Comparison of ENCODE assay signal across 10 mouse cellular contexts in the genomic region with DNA sequence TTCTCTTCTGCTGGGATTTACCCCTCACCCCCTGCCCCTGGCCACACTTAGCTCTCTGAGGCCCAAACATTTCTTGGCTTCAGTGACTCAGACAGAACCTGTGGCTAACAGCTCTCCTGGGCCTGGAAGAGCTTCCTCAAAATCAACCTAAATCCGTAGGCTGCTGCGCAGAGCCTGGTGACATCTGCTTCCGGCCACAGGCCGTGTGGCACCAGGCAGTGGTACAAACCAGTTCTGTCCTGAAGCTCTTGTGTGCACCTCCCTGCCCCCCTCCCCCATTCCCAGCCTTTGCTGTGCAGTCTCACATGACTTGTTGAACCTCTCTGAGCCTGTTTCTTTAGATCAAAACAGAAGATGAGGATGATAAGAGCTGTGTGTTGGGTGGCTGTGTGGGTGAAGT. TPM values are rescaled to one million over a fixed set of nuclear protein-coding genes. Genes with fewer than 3 reads are reported as not detected.
A peak's percentile ranks its signal among the peaks of the same experiment; 100 is the strongest.
DNase-seq lines count a peak whose midpoint lies in the region; ATAC-seq and TF ChIP-seq lines count a peak whose summit lies in the region.
"Had no signal": no experiment of that assay in that cellular context is flagged by ENCODE, and none has a peak within 500 bp of the region (broad histone marks: within the 10 kb centered on the region; RNA-seq: fewer than 3 reads in every experiment).

No protein-coding gene starts in this region.

- no peak overlapping the region for H3K27ac ChIP-seq in heart, embryonic 12.5 days (ENCODE audit: poor library complexity, severe bottlenecking)
- H3K27ac ChIP-seq in liver, embryonic 12.5 days = peak overlapping the region; percentile 73
- H3K27ac ChIP-seq in spleen, adult 2 months (ENCODE audit: insufficient read depth, low read length) = peak overlapping the region; percentile 96

- no peaks in the 10 kb centered on the region for H3K9me3 ChIP-seq in heart, embryonic 12.5 days (replicated peaks)
- H3K9me3 ChIP-seq in liver, embryonic 12.5 days (replicated peaks) = no peaks in the 10 kb centered on the region

- TF ChIP-seq CTCF in spleen, adult 2 months (IDR thresholded peaks at IDR 0.05; ENCODE audit: extremely low read depth, insufficient read depth, insufficient read length, insufficient replicate concordance) = no peak

- H3K36me3 ChIP-seq in heart, embryonic 12.5 days = no peaks in the 10 kb centered on the region
- H3K36me3 ChIP-seq in liver, embryonic 12.5 days = no peaks in the 10 kb centered on the region
- H3K36me3 ChIP-seq in spleen, adult 2 months (ENCODE audit: control insufficient read depth, insufficient read depth, low read length) = peaks cover 6% of the 10 kb centered on the region; the same call in 1 of the 2 replicates

- no peak overlapping the region for H3K4me2 ChIP-seq in heart, embryonic 12.5 days
- H3K4me2 ChIP-seq in liver, embryonic 12.5 days = peak overlapping the region; percentile 39

- no peaks in the 10 kb centered on the region for H3K27me3 ChIP-seq in heart, embryonic 12.5 days (replicated peaks)
- H3K27me3 ChIP-seq in liver, embryonic 12.5 days (replicated peaks) = no peaks in the 10 kb centered on the region
- no peaks in the 10 kb centered on the region for H3K27me3 ChIP-seq in spleen, adult 2 months (ENCODE audit: control insufficient read depth, insufficient read depth, low read length)

- ATAC-seq in heart, embryonic 12.5 days (ENCODE audit: insufficient number of reproducible peaks, low FRiP score) = no peak
- peak; percentile 28 for ATAC-seq in liver, embryonic 12.5 days

- no peak overlapping the region for H3K9ac ChIP-seq in heart, embryonic 12.5 days
- no peak overlapping the region for H3K9ac ChIP-seq in liver, embryonic 12.5 days

- peaks cover 28% of the 10 kb centered on the region for H3K4me1 ChIP-seq in heart, embryonic 12.5 days (replicated peaks)
- H3K4me1 ChIP-seq in liver, embryonic 12.5 days = peaks cover 81% of the 10 kb centered on the region
- peaks cover 58% of the 10 kb centered on the region; the same call in 1 of the 2 replicates for H3K4me1 ChIP-seq in spleen, adult 2 months (ENCODE audit: control insufficient read depth, insufficient read depth, insufficient read length)

- no peak overlapping the region for H3K4me3 ChIP-seq in heart, embryonic 12.5 days
- H3K4me3 ChIP-seq in liver, embryonic 12.5 days = peak overlapping the region; percentile 39
- peak overlapping the region; percentile 97 for H3K4me3 ChIP-seq in spleen, adult 2 months (ENCODE audit: extremely low read depth, insufficient read depth, insufficient read length)

- 69% methylated on average over 4 of the region's 4 CpGs for WGBS in heart, embryonic 12.5 days
- 21% methylated on average over 4 of the region's 4 CpGs for WGBS in liver, embryonic 12.5 days (ENCODE audit: insufficient replicate concordance)
- WGBS in spleen, adult 2 months = 11% methylated on average over 4 of the region's 4 CpGs

- DNase-seq in heart, adult 11 months = peak; percentile 97
- DNase-seq in ES-CJ7 (ENCODE audit: low read depth, low spot score) = peak; percentile 79
- peak; percentile 61 to 79 for DNase-seq in spleen, adult 2 months (ENCODE audit: low read depth in 1 of 2, low spot score in 2 of 2)
- DNase-seq in embryo, embryonic 9.5 days (ENCODE audit: extremely low spot score) = no peak
- DNase-seq in layer of hippocampus, adult 9-10 months (ENCODE audit: low spot score) = no peak
- DNase-seq in cerebellum, postnatal 4 days (ENCODE audit: low spot score in 2 of 2) = no peak
- DNase-seq: kidney, postnatal 14 days had no signal

- TF ChIP-seq POLR2A in spleen, adult 2 months (IDR thresholded peaks at IDR 0.05; ENCODE audit: low read depth, low read length) = peak; percentile 52

RNA-seq across cellular contexts. Expression of a gene that starts 1.1 kb away (rescaled TPM):
- 13.7 and 16.0 TPM in 2 replicates for polyA plus RNA-seq in heart, embryonic 12.5 days (2016; fragmentation: Nextera tagmentation; extraction: Ambion mirVana)
- polyA plus RNA-seq in liver, embryonic 12.5 days (2016; fragmentation: Nextera tagmentation; extraction: Ambion mirVana) = 61.1 and 64.3 TPM in 2 replicates
- polyA plus RNA-seq in spleen, adult 2 months (2012; rRNA removed) = 903 and 1,004 TPM in 2 replicates

RNA-seq across cellular contexts. Expression of a gene that starts 30.2 kb away (rescaled TPM):
- 0.08 TPM in 1 of 2 replicates, not detected in the other for polyA plus RNA-seq in heart, embryonic 12.5 days (2016; fragmentation: Nextera tagmentation; extraction: Ambion mirVana)
- 0.12 and 0.17 TPM in 2 replicates for polyA plus RNA-seq in liver, embryonic 12.5 days (2016; fragmentation: Nextera tagmentation; extraction: Ambion mirVana)
- 0.23 and 0.29 TPM in 2 replicates for polyA plus RNA-seq in spleen, adult 2 months (2012; rRNA removed)
- polyA plus RNA-seq: neural tube, embryonic 14.5 days had no signal

Comparison
In these comparisons a context has a peak if more than half of its experiments do, and no peak if none do; other contexts are left out.
1. DNase-seq: peak in heart, adult 11 months (single experiment), ES-CJ7 (single experiment) and spleen, adult 2 months (2 of 2); none in embryo, embryonic 9.5 days (single experiment), layer of hippocampus, adult 9-10 months (single experiment) and cerebellum, postnatal 4 days (0 of 2).
2. RNA of a gene that starts 1.1 kb away (polyA plus RNA-seq): 903 to 1,004 TPM in spleen, adult 2 months; 61.1 to 64.3 TPM in liver, embryonic 12.5 days and 13.7 to 16.0 TPM in heart, embryonic 12.5 days; every median in the first group is over 10 times any median in the second.